In the genomic region with DNA sequence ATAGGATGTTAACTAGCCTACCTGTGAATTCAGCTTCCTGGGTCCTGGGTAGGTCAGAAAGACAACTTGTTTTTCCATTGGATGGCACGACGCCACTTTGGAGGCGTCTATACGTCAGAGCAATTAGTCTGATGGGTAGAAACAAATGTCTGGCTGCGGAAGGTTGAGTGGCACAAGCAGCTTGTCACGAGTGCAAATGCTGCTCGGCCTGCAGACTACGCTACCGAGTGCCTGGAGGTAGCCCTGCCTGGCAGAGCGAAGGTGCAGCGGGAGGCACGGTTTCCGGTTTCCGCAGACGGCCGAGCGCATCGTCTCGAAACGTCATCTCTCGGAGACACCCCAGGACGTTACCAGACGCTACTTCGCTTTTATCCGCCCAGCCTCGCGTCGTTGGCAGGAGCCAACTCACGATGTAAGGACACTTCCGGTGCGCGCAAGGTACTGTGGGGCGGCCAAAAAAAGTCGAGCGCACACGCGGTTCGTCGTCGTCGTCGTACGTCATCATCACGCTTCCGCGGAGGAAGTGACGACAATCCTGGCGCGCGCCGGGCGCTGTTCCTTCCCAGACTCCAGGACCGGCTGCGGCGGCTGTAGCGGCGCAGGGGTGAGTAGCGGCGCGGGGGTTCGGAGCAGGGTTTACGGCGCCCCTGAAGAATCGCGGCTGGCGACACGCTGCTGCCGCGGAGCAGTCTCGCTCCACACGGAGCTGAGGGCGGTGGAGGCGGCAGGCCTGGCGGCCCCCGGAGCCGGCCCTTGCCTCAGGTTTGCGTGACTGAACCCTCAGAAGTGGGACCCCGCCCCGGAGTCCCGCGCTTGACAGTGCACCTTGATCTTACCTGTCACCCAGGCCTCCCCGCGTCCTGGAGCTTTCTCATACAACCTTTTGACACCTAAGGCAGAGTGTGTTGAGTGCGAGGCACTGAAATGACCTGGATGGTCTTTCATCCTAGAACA, we compare ENCODE assay signal across 7 mouse cellular contexts. TPM values are rescaled to one million over a fixed set of nuclear protein-coding genes. Genes with fewer than 3 reads are reported as not detected.
DNase-seq lines count a peak whose midpoint lies in the region; ATAC-seq lines count a peak whose summit lies in the region.

A gene (plus strand): TSS at position 517 of the 954 bp plus-strand sequence.

- H3K36me3 ChIP-seq in embryonic facial prominence, embryonic 12.5 days, result peaks cover 32% of the 10 kb centered on the region
- H3K36me3 ChIP-seq in limb, embryonic 11.5 days (ENCODE audit: control insufficient read depth, insufficient read depth, low read length), result peaks cover 6% of the 10 kb centered on the region; the same call in 1 of the 2 replicates
- peaks cover 53% of the 10 kb centered on the region for H3K36me3 ChIP-seq in midbrain, embryonic 14.5 days (ENCODE audit: control insufficient read depth, insufficient read depth, low read length)

- peak within 1 kb of the TSS; percentile 67 for H3K27ac ChIP-seq in embryonic facial prominence, embryonic 12.5 days
- peak within 1 kb of the TSS; percentile 59; the same call in 1 of the 2 replicates for H3K27ac ChIP-seq in limb, embryonic 11.5 days (replicated peaks; ENCODE audit: low read depth, low read length)
- peak within 1 kb of the TSS; percentile 89 for H3K27ac ChIP-seq in midbrain, embryonic 14.5 days (replicated peaks; ENCODE audit: low read depth, low read length)

- peak; percentile 100 for ATAC-seq in embryonic facial prominence, embryonic 12.5 days (ENCODE audit: insufficient number of reproducible peaks, insufficient read depth, low FRiP score, low TSS enrichment)
- ATAC-seq in limb, embryonic 11.5 days (ENCODE audit: insufficient number of reproducible peaks, low FRiP score, low TSS enrichment, low read depth), result peak; percentile 98
- peak; percentile 100 for ATAC-seq in midbrain, embryonic 14.5 days (ENCODE audit: low FRiP score, low TSS enrichment)

- H3K4me3 ChIP-seq in embryonic facial prominence, embryonic 12.5 days, result peak within 1 kb of the TSS; percentile 95
- peak within 1 kb of the TSS; percentile 91 for H3K4me3 ChIP-seq in limb, embryonic 11.5 days (ENCODE audit: low read depth, low read length)
- H3K4me3 ChIP-seq in midbrain, embryonic 14.5 days (replicated peaks; ENCODE audit: low read depth, low read length), result peak within 1 kb of the TSS; percentile 98

- no peaks in the 10 kb centered on the region for H3K9me3 ChIP-seq in embryonic facial prominence, embryonic 12.5 days
- H3K9me3 ChIP-seq in limb, embryonic 11.5 days (ENCODE audit: control insufficient read depth, low read length), result no peaks in the 10 kb centered on the region
- H3K9me3 ChIP-seq in midbrain, embryonic 14.5 days (ENCODE audit: control insufficient read depth, low read length), result no peaks in the 10 kb centered on the region

- 0 out of 2 replicates have a peak, but pooled peaks cover 4% of the 10 kb centered on the region for H3K4me1 ChIP-seq in embryonic facial prominence, embryonic 12.5 days
- H3K4me1 ChIP-seq in limb, embryonic 11.5 days (ENCODE audit: control insufficient read depth, insufficient read depth, low read length), result 0 out of 2 replicates have a peak, but pooled peaks cover 3% of the 10 kb centered on the region
- H3K4me1 ChIP-seq in midbrain, embryonic 14.5 days (ENCODE audit: control insufficient read depth, insufficient read depth, low read length), result peaks cover 9% of the 10 kb centered on the region; the same call in 1 of the 2 replicates

- H3K27me3 ChIP-seq in embryonic facial prominence, embryonic 12.5 days, result no peaks in the 10 kb centered on the region
- H3K27me3 ChIP-seq in limb, embryonic 11.5 days (ENCODE audit: control insufficient read depth, insufficient read depth, low read length), result no peaks in the 10 kb centered on the region
- H3K27me3 ChIP-seq in midbrain, embryonic 14.5 days (ENCODE audit: control insufficient read depth, insufficient read depth, low read length), result no peaks in the 10 kb centered on the region

- DNase-seq in adrenal gland, postnatal 25 days, result peak; percentile 93
- peak; percentile 99 for DNase-seq in heart, adult 11 months
- DNase-seq in kidney, adult 18-20 months, result peak; percentile 94
- DNase-seq in limb, embryonic 11.5 days (ENCODE audit: low spot score), result peak; percentile 96
- DNase-seq in midbrain, embryonic 14.5 days, result peak; percentile 99
- DNase-seq in spleen, adult 18-20 months, result peak; percentile 90 to 92

- peak within 1 kb of the TSS; percentile 81 for H3K9ac ChIP-seq in embryonic facial prominence, embryonic 12.5 days
- H3K9ac ChIP-seq in limb, embryonic 11.5 days (ENCODE audit: low read length), result peak within 1 kb of the TSS; percentile 77
- H3K9ac ChIP-seq in midbrain, embryonic 14.5 days (replicated peaks; ENCODE audit: low read length), result peak within 1 kb of the TSS; percentile 80

- under 1% methylated on average over 84 of the region's 84 CpGs for whole genome bisulfite sequencing in embryonic facial prominence, embryonic 12.5 days
- under 1% methylated on average over 84 of the region's 84 CpGs for WGBS in limb, embryonic 11.5 days
- under 1% methylated on average over 84 of the region's 84 CpGs for WGBS in midbrain, embryonic 14.5 days

- peak within 1 kb of the TSS; percentile 78 for H3K4me2 ChIP-seq in embryonic facial prominence, embryonic 12.5 days (replicated peaks)
- peak within 1 kb of the TSS; percentile 60 for H3K4me2 ChIP-seq in limb, embryonic 11.5 days (ENCODE audit: low read depth, severe bottlenecking)
- H3K4me2 ChIP-seq in midbrain, embryonic 14.5 days (ENCODE audit: low read length), result peak within 1 kb of the TSS; percentile 80

RNA-seq across cellular contexts. Expression of the gene that starts here (rescaled TPM):
- total RNA-seq in adrenal gland, postnatal 25 days (2021), result 50.9 and 68.4 TPM in 2 replicates
- 78.3 and 86.6 TPM in 2 replicates for polyA plus RNA-seq in embryonic facial prominence, embryonic 12.5 days (2016; fragmentation: Nextera tagmentation; extraction: Ambion mirVana)
- polyA plus RNA-seq in limb, embryonic 11.5 days (2014; fragmentation: Nextera tagmentation; extraction: Ambion mirVana), result 69.4 and 79.9 TPM in 2 replicates
- polyA plus RNA-seq in midbrain, embryonic 14.5 days (2014; fragmentation: Nextera tagmentation; extraction: Ambion mirVana), result 49.4 and 49.9 TPM in 2 replicates

Comparison
In these comparisons a context has a peak if more than half of its experiments do, and no peak if none do; other contexts are left out.
1. Peak in every context shown above with its lines: DNase-seq, ATAC-seq, H3K4me3 ChIP-seq and H3K27ac ChIP-seq.